Mouse (Mus musculus): ENCODE measurements around the gene Idh2. TPM values are rescaled to one million over a fixed set of nuclear protein-coding genes. Genes with fewer than 3 reads are reported as not detected.

Idh2 gene
- total and polyA plus RNA-seq, 2 experiments from 2014 or later, result 115 to 122 TPM

DNA sequence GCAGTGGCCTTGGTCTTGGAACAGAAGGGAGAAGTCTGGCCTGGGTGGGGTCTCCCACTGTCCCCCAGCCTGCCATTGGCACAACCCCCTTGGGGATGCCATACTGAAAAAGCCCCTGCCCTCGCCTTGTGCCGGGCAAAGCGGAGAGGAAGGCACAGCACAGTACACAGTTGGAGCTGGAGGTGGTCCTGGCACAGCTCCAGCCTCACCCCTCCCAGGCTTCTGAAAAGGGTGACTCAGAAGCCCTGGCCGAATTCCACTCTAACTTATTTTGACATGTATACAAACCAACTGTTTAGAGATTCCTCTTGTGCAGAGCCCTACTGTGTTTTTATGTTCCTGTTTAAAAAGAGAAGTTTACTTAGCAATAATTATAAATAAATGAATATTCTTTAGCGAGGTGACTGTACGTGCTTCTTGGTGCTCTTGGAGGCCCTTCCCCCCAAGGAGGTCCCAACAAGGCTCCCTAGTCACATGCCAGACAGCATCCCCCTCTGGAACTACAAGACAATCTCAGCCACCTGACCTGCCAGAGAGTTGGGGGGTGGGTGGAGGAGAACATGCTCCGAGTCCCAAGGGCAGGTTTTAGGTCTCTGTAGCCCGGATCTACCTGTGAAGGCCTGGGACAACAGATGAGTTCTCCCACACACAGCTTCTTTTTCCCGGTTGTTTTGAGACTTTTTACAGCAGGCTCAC lies 22.7 kb downstream of the Idh2 start:
- ATAC-seq (ENCODE audit: low FRiP score), result 0 out of 2 replicates have a peak, but pooled peaks have one; percentile 18
- no peaks in the 10 kb centered on the region for H3K4me1 ChIP-seq (ENCODE audit: insufficient read depth, low read length)
- H3K27ac ChIP-seq (ENCODE audit: low read depth, low read length), result 0 out of 2 replicates have a peak overlapping the region, but pooled peaks have one; percentile 7
- no peak overlapping the region for H3K4me2 ChIP-seq (ENCODE audit: low read depth, low read length, poor library complexity, severe bottlenecking)
- H3K9ac ChIP-seq (replicated peaks; ENCODE audit: low read length, poor library complexity, severe bottlenecking), result no peak overlapping the region
- no peaks in the 10 kb centered on the region for H3K27me3 ChIP-seq (ENCODE audit: insufficient read depth, low read length)
- no peaks in the 10 kb centered on the region for H3K9me3 ChIP-seq (ENCODE audit: low read length)
- peaks cover 67% of the 10 kb centered on the region for H3K36me3 ChIP-seq (ENCODE audit: insufficient read depth, low read length)
- no peak overlapping the region for H3K4me3 ChIP-seq (ENCODE audit: low read depth, low read length)
- 64% methylated on average over 9 of the region's 9 CpGs for WGBS
- no peak for TF ChIP-seq CTCF (IDR thresholded peaks at IDR 0.05)
- peak; percentile 52 for DNase-seq (ENCODE audit: low spot score)

DNA sequence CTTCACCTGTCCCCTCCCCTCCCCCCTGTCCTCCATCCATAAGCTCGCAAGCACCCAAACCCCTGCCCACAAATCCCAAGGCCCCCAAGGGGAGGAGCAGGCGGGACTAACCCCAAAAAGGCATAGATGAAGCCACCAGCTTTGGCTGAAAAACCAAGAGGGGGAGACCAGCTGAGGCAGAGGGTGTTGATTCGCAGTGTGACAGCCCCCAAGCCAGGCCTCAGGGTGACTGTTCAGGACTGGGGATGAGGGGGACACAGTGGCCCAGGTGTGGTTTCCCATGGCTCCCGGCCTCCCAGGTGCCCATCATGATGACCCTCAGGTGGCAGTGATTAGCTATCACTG lies 23.4 kb downstream of the Idh2 start:
- H3K27ac ChIP-seq (ENCODE audit: low read depth, low read length), result 0 out of 2 replicates have a peak overlapping the region, but pooled peaks have one; percentile 7
- DNase-seq (ENCODE audit: low spot score) (no peak), ATAC-seq (ENCODE audit: low FRiP score) (no peak)
- H3K9ac ChIP-seq (replicated peaks; ENCODE audit: low read length, poor library complexity, severe bottlenecking), result 0 out of 2 replicates have a peak overlapping the region, but pooled peaks have one; percentile 29
- 89% methylated on average over 4 of the region's 4 CpGs for WGBS
- no peak for TF ChIP-seq CTCF (IDR thresholded peaks at IDR 0.05)
- H3K27me3 ChIP-seq (ENCODE audit: insufficient read depth, low read length), result no peaks in the 10 kb centered on the region
- no peak overlapping the region for H3K4me3 ChIP-seq (ENCODE audit: low read depth, low read length)
- H3K36me3 ChIP-seq (ENCODE audit: insufficient read depth, low read length), result peaks cover 63% of the 10 kb centered on the region
- no peak overlapping the region for H3K4me2 ChIP-seq (ENCODE audit: low read depth, low read length, poor library complexity, severe bottlenecking)
- H3K4me1 ChIP-seq (ENCODE audit: insufficient read depth, low read length), result no peaks in the 10 kb centered on the region
- H3K9me3 ChIP-seq (ENCODE audit: low read length), result no peaks in the 10 kb centered on the region

DNA sequence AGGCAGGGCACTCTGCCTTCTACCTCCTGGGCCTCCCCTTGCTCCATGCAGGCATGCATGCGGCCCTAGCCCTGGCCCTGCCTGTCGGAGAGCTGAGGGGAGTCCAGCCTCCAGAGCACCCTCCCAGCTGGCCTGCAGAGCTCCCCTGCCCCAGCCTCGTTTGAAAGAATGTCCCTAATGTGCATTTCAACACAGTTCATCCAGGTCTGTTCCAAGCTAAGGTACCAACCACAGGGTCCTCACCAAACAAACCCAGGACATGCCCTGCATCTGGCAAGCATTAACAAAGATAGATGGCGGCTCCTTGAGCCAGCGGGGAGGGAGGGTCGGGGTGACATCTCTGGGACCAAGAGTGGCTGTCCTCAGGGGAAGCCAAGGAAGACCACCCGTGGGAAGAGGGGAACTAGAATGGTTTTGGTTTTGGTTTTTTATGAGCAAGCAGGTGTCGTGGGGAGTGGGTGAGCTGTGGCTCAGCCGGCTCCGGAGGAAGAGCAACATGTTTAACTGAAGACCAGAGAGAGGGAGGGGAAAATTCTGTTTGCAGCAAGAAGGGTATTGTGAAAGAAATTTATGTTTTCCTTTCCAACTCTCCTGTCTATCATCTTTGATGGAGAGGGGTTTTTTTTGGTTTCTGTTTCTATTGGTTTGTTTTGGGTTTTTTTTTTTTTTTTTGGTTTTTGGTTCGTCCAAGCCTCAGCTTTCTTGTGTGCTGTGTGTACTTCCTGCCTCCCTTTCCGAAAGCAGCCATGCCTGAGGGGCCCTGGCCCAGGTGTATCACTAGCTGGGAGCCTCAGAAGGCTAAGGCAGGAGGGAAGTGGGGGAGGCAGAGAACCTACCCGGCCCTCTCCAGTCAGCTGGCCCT lies 24.0 kb downstream of the Idh2 start:
- H3K27ac ChIP-seq (ENCODE audit: low read depth, low read length), result no peak overlapping the region
- H3K36me3 ChIP-seq (ENCODE audit: insufficient read depth, low read length), result peaks cover 61% of the 10 kb centered on the region
- DNase-seq (ENCODE audit: low spot score) (no peak), ATAC-seq (ENCODE audit: low FRiP score) (no peak)
- 65% methylated on average over 13 of the region's 13 CpGs for WGBS
- H3K4me3 ChIP-seq (ENCODE audit: low read depth, low read length), result no peak overlapping the region
- no peaks in the 10 kb centered on the region for H3K9me3 ChIP-seq (ENCODE audit: low read length)
- no peaks in the 10 kb centered on the region for H3K27me3 ChIP-seq (ENCODE audit: insufficient read depth, low read length)
- H3K9ac ChIP-seq (replicated peaks; ENCODE audit: low read length, poor library complexity, severe bottlenecking), result 0 out of 2 replicates have a peak overlapping the region, but pooled peaks have one; percentile 29
- no peak for TF ChIP-seq CTCF (IDR thresholded peaks at IDR 0.05)
- no peaks in the 10 kb centered on the region for H3K4me1 ChIP-seq (ENCODE audit: insufficient read depth, low read length)
- no peak overlapping the region for H3K4me2 ChIP-seq (ENCODE audit: low read depth, low read length, poor library complexity, severe bottlenecking)

DNA sequence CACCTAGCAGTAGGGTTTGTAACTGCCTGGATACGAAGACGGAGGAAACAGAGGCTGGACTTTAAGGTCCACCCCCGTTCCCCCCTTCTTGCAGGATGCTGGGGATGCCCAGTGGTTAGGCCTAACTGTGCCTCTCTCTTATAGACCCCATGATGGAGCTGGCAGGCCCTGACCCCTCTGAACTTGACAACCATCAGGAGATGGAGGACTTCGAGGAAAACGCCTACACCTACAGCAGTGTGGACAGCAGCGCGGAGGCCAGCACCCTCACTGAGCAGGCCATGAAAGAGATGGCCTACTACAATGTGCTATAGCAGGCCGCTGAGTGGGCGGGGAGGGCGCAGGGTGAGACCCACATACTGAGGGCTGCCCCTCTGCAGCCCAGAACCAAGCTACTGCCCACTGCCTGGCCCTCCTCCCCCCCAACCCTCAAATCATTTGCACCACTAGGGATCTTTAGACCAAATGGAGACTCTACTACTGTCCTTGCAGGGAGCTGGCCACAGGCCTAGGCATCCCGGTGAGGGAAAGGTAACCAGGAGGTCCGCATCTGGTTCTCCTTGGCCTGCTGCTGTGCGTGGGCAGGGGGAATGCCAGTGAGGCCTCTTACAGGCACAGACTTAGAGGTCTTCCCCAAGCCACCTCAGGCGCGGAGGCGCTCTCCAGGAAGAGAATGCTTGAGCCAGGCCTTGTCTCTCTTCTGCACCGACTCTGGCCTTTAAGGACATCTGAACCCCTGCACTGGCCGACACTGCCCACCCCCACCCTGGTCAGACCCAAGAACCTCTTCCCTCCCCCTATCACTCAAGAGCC lies 24.8 kb downstream of the Idh2 start:
- no peak for TF ChIP-seq CTCF (IDR thresholded peaks at IDR 0.05)
- Histone ChIP-seq H3K27me3 (ENCODE audit: insufficient read depth, low read length) (no peaks in the 10 kb centered on the region), H3K9ac (replicated peaks; ENCODE audit: low read length, poor library complexity, severe bottlenecking) (no peak overlapping the region), H3K4me3 (ENCODE audit: low read depth, low read length) (no peak overlapping the region), H3K27ac (ENCODE audit: low read depth, low read length) (no peak overlapping the region), H3K4me1 (ENCODE audit: insufficient read depth, low read length) (no peaks in the 10 kb centered on the region), H3K36me3 (ENCODE audit: insufficient read depth, low read length) (peaks cover 56% of the 10 kb centered on the region), H3K4me2 (ENCODE audit: low read depth, low read length, poor library complexity, severe bottlenecking) (no peak overlapping the region), H3K9me3 (ENCODE audit: low read length) (no peaks in the 10 kb centered on the region)
- no peak for DNase-seq (ENCODE audit: low spot score)
- no peak for ATAC-seq (ENCODE audit: low FRiP score)
- WGBS, result 88% methylated on average over 18 of the region's 18 CpGs

DNA sequence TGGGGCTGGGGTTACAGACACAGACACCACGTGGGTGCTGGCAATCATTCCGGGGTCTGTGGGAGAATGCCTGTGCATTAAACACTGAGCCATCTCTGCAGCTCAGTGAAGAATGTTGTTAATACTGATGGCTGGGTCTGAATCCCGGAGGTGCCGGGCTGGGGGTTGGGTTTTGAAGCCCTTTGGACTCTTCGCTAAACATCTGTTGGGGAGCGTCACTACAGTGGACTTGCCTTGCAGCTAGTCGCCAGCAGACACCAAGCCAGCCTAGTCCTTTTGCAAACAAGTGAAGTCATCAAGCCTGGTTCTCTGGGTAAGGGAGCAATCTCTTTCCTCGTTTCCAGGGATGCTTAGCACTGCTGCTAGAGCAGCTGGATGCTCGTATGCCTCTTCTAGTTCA lies 27.0 kb downstream of the Idh2 start:
- Histone ChIP-seq H3K4me3 (ENCODE audit: low read depth, low read length) (no peak overlapping the region), H3K9ac (replicated peaks; ENCODE audit: low read length, poor library complexity, severe bottlenecking) (no peak overlapping the region), H3K4me1 (ENCODE audit: insufficient read depth, low read length) (no peaks in the 10 kb centered on the region), H3K27me3 (ENCODE audit: insufficient read depth, low read length) (no peaks in the 10 kb centered on the region), H3K27ac (ENCODE audit: low read depth, low read length) (no peak overlapping the region), H3K4me2 (ENCODE audit: low read depth, low read length, poor library complexity, severe bottlenecking) (no peak overlapping the region), H3K9me3 (ENCODE audit: low read length) (no peaks in the 10 kb centered on the region), H3K36me3 (ENCODE audit: insufficient read depth, low read length) (peaks cover 42% of the 10 kb centered on the region)
- DNase-seq (ENCODE audit: low spot score) (no peak), ATAC-seq (ENCODE audit: low FRiP score) (no peak)
- WGBS, result 74% methylated on average over 9 of the region's 9 CpGs
- TF ChIP-seq CTCF (IDR thresholded peaks at IDR 0.05), result no peak
